Mouse (Mus musculus) hindbrain, embryonic 14.5 days (tissue): ENCODE results near the gene Ak2. TPM values are rescaled to one million over a fixed set of nuclear protein-coding genes. Genes with fewer than 3 reads are reported as not detected.

ENCODE experiments used
- ATAC-seq: fragments of 200-750 bp; cut with Nextera tagmentation; 2 replicates; pipeline ENCODE4 v1.8.0; 2017; ENCODE audit warnings: moderate number of reproducible peaks, mild to moderate bottlenecking, moderate TSS enrichment, moderate library complexity; ENCODE audit not compliant: low FRiP score
- DNase-seq: peaks from one replicate; pipeline ENCODE4 v3.0.0-alpha.2; 2015; ENCODE audit warnings: low spot score
- H3K27ac ChIP-seq: fragments of 300-500 bp; sonication (generic); 2 replicates; pipeline ENCODE4 v1.5.1; 2014; ENCODE audit warnings: mild to moderate bottlenecking, moderate library complexity
- H3K27me3 ChIP-seq: fragments of 300-500 bp; sonication (generic); 2 replicates; pipeline ENCODE4 v1.6.1; 2014; ENCODE audit warnings: mild to moderate bottlenecking, low read length, mixed read lengths; ENCODE audit not compliant: control insufficient read depth, insufficient read depth
- H3K36me3 ChIP-seq: fragments of 300-500 bp; sonication (generic); replicated peaks from 2 replicates; pipeline ENCODE4 v1.6.1; 2014; ENCODE audit not compliant: control insufficient read depth, insufficient read depth
- H3K4me1 ChIP-seq: fragments of 300-500 bp; sonication (generic); replicated peaks from 2 replicates; pipeline ENCODE4 v1.6.1; 2014; ENCODE audit warnings: antibody characterized with exemption, low read length, mixed read lengths; ENCODE audit not compliant: control insufficient read depth, insufficient read depth
- H3K4me2 ChIP-seq: fragments of 300-500 bp; sonication (generic); replicated peaks from 2 replicates; pipeline ENCODE4 v1.6.1; 2014; ENCODE audit warnings: mild to moderate bottlenecking, moderate library complexity
- H3K4me3 ChIP-seq: fragments of 300-500 bp; sonication (generic); replicated peaks from 2 replicates; pipeline ENCODE4 v1.5.1; 2014; ENCODE audit warnings: mild to moderate bottlenecking, low read length
- H3K9ac ChIP-seq: fragments of 300-500 bp; sonication (generic); 2 replicates; pipeline ENCODE4 v1.6.1; 2014
- H3K9me3 ChIP-seq: fragments of 300-500 bp; sonication (generic); 2 replicates; pipeline ENCODE4 v1.6.1; 2016; ENCODE audit warnings: low read length; ENCODE audit not compliant: control insufficient read depth
- WGBS: fragments of 180-500 bp; shearing (Covaris S2); extraction: QIAGEN DNeasy Blood & Tissue Kit; methylation state at CpG from one replicate; pipeline ENCODE4 v1.1.7; 2014; 5-methylcytosine and 5-hydroxymethylcytosine counted together
- polyA plus RNA-seq: library from polyadenylated mRNA; unstranded; fragments of >200 nt; fragmentation: Nextera tagmentation; extraction: Ambion mirVana; gene quantifications from 2 replicates; pipeline ENCODE4 v1.2.1, GENCODE M21; 2014

Ak2 gene
- polyA plus RNA-seq, 1 experiment from 2014 or later: 60.4 TPM

- Histone ChIP-seq H3K4me3 (no peak overlapping the region), H3K9ac (no peak overlapping the region), H3K27me3 (no peaks in the 10 kb centered on the region), H3K9me3 (no peaks in the 10 kb centered on the region), H3K4me2 (no peak overlapping the region), H3K27ac (no peak overlapping the region), H3K4me1 (peaks cover 21% of the 10 kb centered on the region), H3K36me3 (no peaks in the 10 kb centered on the region)
- 87% methylated on average over 11 of the region's 11 CpGs for WGBS
- ATAC-seq (no peak), DNase-seq (no peak)
These were observed 33.6 kb upstream of the Ak2 start for GRCm38 (mm10) chr4:128958156-128958555.

GRCm38 (mm10) chr4:128958849-128959248 lies 32.9 kb upstream of the Ak2 start:
- ATAC-seq (no peak), DNase-seq (no peak)
- H3K27me3 ChIP-seq: no peaks in the 10 kb centered on the region
- 55% methylated on average over 8 of the region's 8 CpGs for WGBS
- no peak overlapping the region for H3K27ac ChIP-seq
- H3K4me3 ChIP-seq: no peak overlapping the region
- no peaks in the 10 kb centered on the region for H3K36me3 ChIP-seq
- no peak overlapping the region for H3K9ac ChIP-seq
- H3K4me2 ChIP-seq: no peak overlapping the region
- H3K9me3 ChIP-seq: no peaks in the 10 kb centered on the region
- H3K4me1 ChIP-seq: peaks cover 22% of the 10 kb centered on the region

- DNase-seq (no peak), ATAC-seq (no peak)
- Histone ChIP-seq H3K36me3 (no peaks in the 10 kb centered on the region), H3K4me3 (no peak overlapping the region), H3K4me1 (peaks cover 22% of the 10 kb centered on the region), H3K27ac (no peak overlapping the region), H3K9me3 (no peaks in the 10 kb centered on the region), H3K9ac (no peak overlapping the region), H3K4me2 (no peak overlapping the region), H3K27me3 (0 out of 2 replicates have a peak, but pooled peaks cover 3% of the 10 kb centered on the region)
- 87% methylated on average over 17 of the region's 17 CpGs for WGBS
These were observed 32.1 kb upstream of the Ak2 start for GRCm38 (mm10) chr4:128959676-128960075.

- peak overlapping the region; percentile 83 for H3K4me2 ChIP-seq
- no peak for ATAC-seq
- H3K4me3 ChIP-seq: peak overlapping the region; percentile 81
- no peaks in the 10 kb centered on the region for H3K36me3 ChIP-seq
- DNase-seq: no peak
- H3K4me1 ChIP-seq: peaks cover 23% of the 10 kb centered on the region
- WGBS: 5% methylated on average over 16 of the region's 16 CpGs
- 0 out of 2 replicates have a peak, but pooled peaks cover 4% of the 10 kb centered on the region for H3K27me3 ChIP-seq
- no peak overlapping the region for H3K27ac ChIP-seq
- peak overlapping the region; percentile 87 for H3K9ac ChIP-seq
- no peaks in the 10 kb centered on the region for H3K9me3 ChIP-seq
These were observed 30.3 kb upstream of the Ak2 start for GRCm38 (mm10) chr4:128961301-128962028.

GRCm38 (mm10) chr4:128962029-128962925 lies 29.5 kb upstream of the Ak2 start, which contains the start of gene Azin2:
TSS of gene Azin2 (minus strand) at chr4:128962442.
- peaks cover 32% of the 10 kb centered on the region for H3K4me1 ChIP-seq
- WGBS: under 1% methylated on average over 72 of the region's 72 CpGs
- 0 out of 2 replicates have a peak within 1 kb of the TSS, but pooled peaks have one; percentile 22 for H3K27ac ChIP-seq
- peak within 1 kb of the TSS; percentile 83 for H3K4me2 ChIP-seq
- H3K4me3 ChIP-seq: peak within 1 kb of the TSS; percentile 81
- DNase-seq: peak; percentile 94
- H3K27me3 ChIP-seq: 0 out of 2 replicates have a peak, but pooled peaks cover 4% of the 10 kb centered on the region
- peak; percentile 91 for ATAC-seq
- H3K9ac ChIP-seq: peak within 1 kb of the TSS; percentile 87
- H3K9me3 ChIP-seq: no peaks in the 10 kb centered on the region
- no peaks in the 10 kb centered on the region for H3K36me3 ChIP-seq

GRCm38 (mm10) chr4:128962926-128963290 lies 28.9 kb upstream of the Ak2 start:
- Histone ChIP-seq H3K27ac (no peak overlapping the region), H3K4me3 (peak overlapping the region; percentile 81), H3K36me3 (no peaks in the 10 kb centered on the region), H3K9ac (peak overlapping the region; percentile 58), H3K4me2 (peak overlapping the region; percentile 83), H3K4me1 (peaks cover 36% of the 10 kb centered on the region), H3K9me3 (no peaks in the 10 kb centered on the region), H3K27me3 (0 out of 2 replicates have a peak, but pooled peaks cover 4% of the 10 kb centered on the region)
- no peak for ATAC-seq
- DNase-seq: no peak
- 3% methylated on average over 9 of the region's 9 CpGs for WGBS

GRCm38 (mm10) chr4:128966751-128967150 lies 25.0 kb upstream of the Ak2 start:
- no peak overlapping the region for H3K4me3 ChIP-seq
- ATAC-seq (peak; percentile 39; the same call in 1 of the 2 replicates), DNase-seq (peak; percentile 72)
- no peaks in the 10 kb centered on the region for H3K36me3 ChIP-seq
- WGBS: 10% methylated on average over 7 of the region's 7 CpGs
- peak overlapping the region; percentile 0; the same call in 1 of the 2 replicates for H3K4me2 ChIP-seq
- no peaks in the 10 kb centered on the region for H3K9me3 ChIP-seq
- H3K9ac ChIP-seq: no peak overlapping the region
- H3K27ac ChIP-seq: peak overlapping the region; percentile 75
- 0 out of 2 replicates have a peak, but pooled peaks cover 4% of the 10 kb centered on the region for H3K27me3 ChIP-seq
- peaks cover 21% of the 10 kb centered on the region; the same call in 1 of the 2 replicates for H3K4me1 ChIP-seq

- WGBS: 83% methylated on average over 5 of the region's 5 CpGs
- ATAC-seq: no peak
- no peaks in the 10 kb centered on the region for H3K36me3 ChIP-seq
- H3K9ac ChIP-seq: no peak overlapping the region
- H3K4me2 ChIP-seq: no peak overlapping the region
- no peaks in the 10 kb centered on the region for H3K9me3 ChIP-seq
- no peak overlapping the region for H3K4me3 ChIP-seq
- H3K27me3 ChIP-seq: 0 out of 2 replicates have a peak, but pooled peaks cover 4% of the 10 kb centered on the region
- DNase-seq: no peak
- no peak overlapping the region for H3K27ac ChIP-seq
- H3K4me1 ChIP-seq: peaks cover 15% of the 10 kb centered on the region; the same call in 1 of the 2 replicates
These were observed 22.7 kb upstream of the Ak2 start for GRCm38 (mm10) chr4:128969081-128969480.
